Mouse (Mus musculus): ENCODE results near the gene Cyp2e1. TPM values are rescaled to one million over a fixed set of nuclear protein-coding genes. Genes with fewer than 3 reads are reported as not detected.

The Cyp2e1 gene
- polyA plus RNA-seq (2012; rRNA removed) = not detected in 2 replicates

GRCm38 (mm10) chr7:140763447-140764020, at the start of gene Cyp2e1:
TSS of gene Cyp2e1 (plus strand) at chr7:140763739.

DNA sequence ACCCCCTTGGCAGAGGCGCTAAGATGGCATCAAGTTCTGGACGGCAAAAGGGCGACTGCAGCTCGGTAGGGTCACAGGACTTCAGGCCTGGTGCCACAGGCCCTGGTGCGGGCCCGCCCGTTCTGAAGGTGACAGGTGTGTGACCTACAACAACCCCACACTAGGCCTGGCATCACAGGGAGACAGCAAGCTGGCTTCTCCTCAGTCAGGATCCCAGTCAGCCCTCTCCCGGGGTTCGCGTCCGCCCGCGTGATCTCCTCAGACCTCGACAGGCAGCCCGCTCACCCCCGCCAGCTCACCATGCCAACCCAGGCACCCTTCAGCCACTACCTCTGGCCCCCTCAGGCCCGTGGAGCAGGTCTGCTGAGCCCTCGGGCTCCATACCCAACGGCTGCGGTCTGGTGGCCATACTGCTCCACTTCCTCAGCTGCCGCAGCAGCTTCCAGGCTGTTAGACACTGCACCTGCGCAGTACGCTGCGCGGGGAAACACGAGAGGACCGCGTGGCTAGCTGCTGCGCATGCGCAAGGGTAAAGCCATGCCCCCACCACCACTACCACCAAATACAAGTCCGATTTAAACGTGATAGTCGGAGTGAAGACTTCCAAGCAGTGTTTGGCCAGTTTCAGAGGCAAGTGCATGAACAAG, 24.0 kb downstream of the Cyp2e1 start, which contains the start of gene Syce1:
Syce1 (minus strand) TSS at position 447 of the 647 bp plus-strand sequence.

GRCm38 (mm10) chr7:140821653-140822329, 58.3 kb downstream of the Cyp2e1 start, which contains the start of gene Zfp941:
TSS of gene Zfp941 (minus strand) at chr7:140822178.

Other genes with a start within 250 kb of the Cyp2e1 start
- not detected in 2 replicates for gene Olfr538, start 195.9 kb upstream of the Cyp2e1 start, polyA plus RNA-seq (2012; rRNA removed)
- gene Olfr46, start 162.5 kb upstream of the Cyp2e1 start, polyA plus RNA-seq (2012; rRNA removed) = under 0.01 TPM in 1 of 2 replicates, not detected in the other
- gene Olfr61, start 134.8 kb upstream of the Cyp2e1 start, polyA plus RNA-seq (2012; rRNA removed) = not detected in 2 replicates
- gene Olfr53, start 117.3 kb upstream of the Cyp2e1 start, polyA plus RNA-seq (2012; rRNA removed) = not detected in 2 replicates
- gene Olfr539, start 103.8 kb upstream of the Cyp2e1 start, polyA plus RNA-seq (2012; rRNA removed) = 0.01 TPM in 2 replicates
- not detected in 2 replicates for gene Olfr45, start 81.8 kb upstream of the Cyp2e1 start, polyA plus RNA-seq (2012; rRNA removed)
- gene Olfr541, start 66.5 kb upstream of the Cyp2e1 start, polyA plus RNA-seq (2012; rRNA removed) = not detected in 2 replicates
- 0.26 and 0.66 TPM in 2 replicates for gene Syce1, start 24.1 kb downstream of the Cyp2e1 start, polyA plus RNA-seq (2012; rRNA removed)
- 11.1 and 13.3 TPM in 2 replicates for gene Zfp941, start 58.4 kb downstream of the Cyp2e1 start, polyA plus RNA-seq (2012; rRNA removed)
- 0.24 and 1.4 TPM in 2 replicates for gene Urah, start 71.3 kb downstream of the Cyp2e1 start, polyA plus RNA-seq (2012; rRNA removed)
- gene Scgb1c1, start 81.8 kb downstream of the Cyp2e1 start, polyA plus RNA-seq (2012; rRNA removed) = 0.25 TPM in 1 of 2 replicates, not detected in the other
- gene Odf3, start 84.1 kb downstream of the Cyp2e1 start, polyA plus RNA-seq (2012; rRNA removed) = 0.12 and 0.16 TPM in 2 replicates
- gene Gm45785, start 92.6 kb downstream of the Cyp2e1 start, polyA plus RNA-seq (2012; rRNA removed) = 0.24 and 0.28 TPM in 2 replicates
- gene Ric8a, start 93.2 kb downstream of the Cyp2e1 start, polyA plus RNA-seq (2012; rRNA removed) = 103 and 106 TPM in 2 replicates
- gene Bet1l, start 93.8 kb downstream of the Cyp2e1 start, polyA plus RNA-seq (2012; rRNA removed) = 33.4 and 36.0 TPM in 2 replicates
- 140 and 147 TPM in 2 replicates for gene Psmd13, start 118.2 kb downstream of the Cyp2e1 start, polyA plus RNA-seq (2012; rRNA removed)
- gene Sirt3, start 118.6 kb downstream of the Cyp2e1 start, polyA plus RNA-seq (2012; rRNA removed) = 57.5 and 62.3 TPM in 2 replicates
- gene Cox8b, start 136.7 kb downstream of the Cyp2e1 start, polyA plus RNA-seq (2012; rRNA removed) = 3.9 TPM in 1 of 2 replicates, not detected in the other
- 0.59 and 0.66 TPM in 2 replicates for gene Nlrp6, start 157.2 kb downstream of the Cyp2e1 start, polyA plus RNA-seq (2012; rRNA removed)
- 9.8 and 11.2 TPM in 2 replicates for gene Pgghg, start 177.7 kb downstream of the Cyp2e1 start, polyA plus RNA-seq (2012; rRNA removed)
- 0.48 and 7.3 TPM in 2 replicates for gene Ifitm5, start 186.6 kb downstream of the Cyp2e1 start, polyA plus RNA-seq (2012; rRNA removed)
- 0.21 TPM in 1 of 2 replicates, not detected in the other for gene Gm45717, start 192.2 kb downstream of the Cyp2e1 start, polyA plus RNA-seq (2012; rRNA removed)
- gene Ifitm2, start 192.2 kb downstream of the Cyp2e1 start, polyA plus RNA-seq (2012; rRNA removed) = 139 and 160 TPM in 2 replicates
- 33.6 and 57.6 TPM in 2 replicates for gene Ifitm1, start 203.5 kb downstream of the Cyp2e1 start, polyA plus RNA-seq (2012; rRNA removed)
- 43.6 and 46.5 TPM in 2 replicates for gene Ifitm3, start 247.0 kb downstream of the Cyp2e1 start, polyA plus RNA-seq (2012; rRNA removed)